Mouse (Mus musculus) forebrain, embryonic 11.5 days (tissue): ENCODE results near the gene Ache. TPM values are rescaled to one million over a fixed set of nuclear protein-coding genes. Genes with fewer than 3 reads are reported as not detected.

Experiments
- ATAC-seq: fragments of 200-750 bp; cut with Nextera tagmentation; replicated peaks from 2 replicates; pipeline ENCODE4 v1.8.0; 2017; ENCODE audit warnings: moderate TSS enrichment; ENCODE audit not compliant: low FRiP score
- DNase-seq: peaks from one replicate; pipeline ENCODE4 v3.0.0-alpha.2; 2017; ENCODE audit warnings: low spot score
- H3K27ac ChIP-seq: fragments of 300-500 bp; sonication (generic); 2 replicates; pipeline ENCODE4 v1.5.1; 2014; ENCODE audit warnings: low read depth, low read length
- H3K27me3 ChIP-seq: fragments of 300-500 bp; sonication (generic); 2 replicates; pipeline ENCODE4 v1.6.1; 2014; ENCODE audit warnings: mild to moderate bottlenecking, low read length, mixed read lengths; ENCODE audit not compliant: control insufficient read depth, insufficient read depth
- H3K36me3 ChIP-seq: fragments of 300-500 bp; sonication (generic); 2 replicates; pipeline ENCODE4 v1.6.1; 2014; ENCODE audit warnings: mild to moderate bottlenecking, low read length, moderate library complexity, mixed read lengths; ENCODE audit not compliant: control insufficient read depth, insufficient read depth
- H3K4me1 ChIP-seq: fragments of 300-500 bp; sonication (generic); replicated peaks from 2 replicates; pipeline ENCODE4 v1.6.1; 2014; ENCODE audit warnings: low read length, mixed read lengths; ENCODE audit not compliant: control insufficient read depth, insufficient read depth
- H3K4me2 ChIP-seq: fragments of 300-500 bp; sonication (generic); 2 replicates; pipeline ENCODE4 v1.6.1; 2014; ENCODE audit warnings: low read depth, mild to moderate bottlenecking, low read length, moderate library complexity, mixed read lengths; ENCODE audit not compliant: severe bottlenecking
- H3K4me3 ChIP-seq: fragments of 300-500 bp; sonication (generic); 2 replicates; pipeline ENCODE4 v1.5.1; 2014; ENCODE audit warnings: low read depth, low read length
- H3K9ac ChIP-seq: fragments of 300-500 bp; sonication (generic); 2 replicates; pipeline ENCODE4 v1.6.1; 2014; ENCODE audit warnings: low read length
- H3K9me3 ChIP-seq: fragments of 300-500 bp; sonication (generic); 2 replicates; pipeline ENCODE4 v1.6.1; 2016; ENCODE audit warnings: low read length, mixed read lengths; ENCODE audit not compliant: control insufficient read depth
- WGBS: fragments of 180-500 bp; shearing (Covaris S2); extraction: QIAGEN DNeasy Blood & Tissue Kit; methylation state at CpG from one replicate; pipeline ENCODE4 v1.1.7; 2014; 5-methylcytosine and 5-hydroxymethylcytosine counted together
- polyA plus RNA-seq: library from polyadenylated mRNA; unstranded; fragments of >200 nt; fragmentation: Nextera tagmentation; extraction: Ambion mirVana; gene quantifications from 2 replicates; pipeline ENCODE4 v1.2.1, GENCODE M21; 2014

Gene Ache
- polyA plus RNA-seq, 1 experiment from 2014 or later, result 3.0 TPM

DNA sequence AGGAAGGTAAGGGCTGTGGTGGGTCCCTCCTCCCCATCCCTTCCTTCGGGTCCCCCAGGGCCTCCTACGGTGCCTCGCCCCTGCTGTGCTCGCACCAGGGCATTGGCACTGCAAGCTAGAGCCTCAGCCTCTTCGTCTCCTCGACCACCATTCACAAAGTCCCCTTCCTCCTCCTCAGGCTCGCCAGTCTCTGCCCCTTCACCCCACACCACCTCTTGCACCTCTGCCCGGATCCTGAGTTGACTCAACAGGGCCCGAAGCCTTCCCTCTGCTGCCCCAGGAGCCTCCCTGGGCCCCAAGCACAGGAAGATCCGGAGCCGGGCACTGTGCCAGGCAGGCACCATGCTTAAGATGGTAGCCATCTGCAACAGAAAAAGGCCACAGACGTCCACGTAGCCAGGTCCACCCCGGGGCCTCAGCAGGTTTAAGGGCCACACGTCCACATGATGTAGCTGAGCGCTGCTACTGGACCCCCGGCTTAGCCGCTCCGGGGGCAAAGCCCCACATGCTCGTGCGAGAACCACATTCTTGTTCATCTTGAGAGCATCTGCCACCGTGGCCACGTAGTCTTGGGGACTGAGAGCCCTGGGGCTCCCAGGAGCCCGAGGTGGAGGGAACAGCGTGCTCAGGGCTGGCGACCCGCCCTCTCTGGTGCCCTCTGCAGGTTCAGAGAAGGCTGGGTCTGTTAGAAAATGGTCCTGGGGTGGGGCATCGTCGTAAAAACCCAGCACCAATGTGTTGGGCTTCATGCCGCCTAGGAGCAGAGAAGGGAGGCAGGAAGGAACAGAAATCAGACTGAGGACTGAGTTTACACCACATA, 28.0 kb downstream of the Ache start:
- Histone ChIP-seq H3K9me3 (no peaks in the 10 kb centered on the region), H3K4me3 (no peak overlapping the region), H3K4me1 (peaks cover 19% of the 10 kb centered on the region), H3K9ac (peak overlapping the region; percentile 87; the same call in 1 of the 2 replicates), H3K4me2 (0 out of 2 replicates have a peak overlapping the region, but pooled peaks have one; percentile 89), H3K27me3 (no peaks in the 10 kb centered on the region), H3K27ac (no peak overlapping the region), H3K36me3 (no peaks in the 10 kb centered on the region; the same call in 1 of the 2 replicates)
- ATAC-seq (peak; percentile 4; the same call in 1 of the 2 replicates), DNase-seq (peak; percentile 67)
- WGBS, result 42% methylated on average over 30 of the region's 30 CpGs

DNA sequence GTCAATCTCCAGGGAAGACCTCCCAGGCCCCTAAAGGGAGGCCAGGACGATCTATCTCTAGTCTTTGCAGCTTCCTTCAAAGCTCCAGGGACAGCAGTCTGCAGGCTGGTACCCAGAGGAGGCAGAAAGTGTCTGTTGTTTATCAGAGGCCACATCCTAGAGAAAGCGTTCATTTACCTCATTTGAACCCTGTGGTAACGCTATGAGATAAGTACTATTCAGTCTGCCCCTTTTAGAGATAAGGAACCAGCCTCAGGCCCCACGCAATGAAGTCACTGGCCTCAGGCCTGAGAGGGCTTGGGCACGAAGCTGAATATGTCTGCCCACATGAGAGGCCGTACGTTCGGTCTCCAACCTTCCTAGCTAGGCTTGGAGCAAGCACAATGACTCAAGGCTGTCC, 30.0 kb downstream of the Ache start:
- Histone ChIP-seq H3K27ac (no peak overlapping the region), H3K9me3 (no peaks in the 10 kb centered on the region), H3K9ac (no peak overlapping the region), H3K4me2 (no peak overlapping the region), H3K27me3 (no peaks in the 10 kb centered on the region), H3K4me1 (peaks cover 19% of the 10 kb centered on the region), H3K4me3 (no peak overlapping the region), H3K36me3 (peaks cover 2% of the 10 kb centered on the region; the same call in 1 of the 2 replicates)
- WGBS, result 93% methylated on average over 8 of the region's 8 CpGs
- DNase-seq (no peak), ATAC-seq (no peak)

DNA sequence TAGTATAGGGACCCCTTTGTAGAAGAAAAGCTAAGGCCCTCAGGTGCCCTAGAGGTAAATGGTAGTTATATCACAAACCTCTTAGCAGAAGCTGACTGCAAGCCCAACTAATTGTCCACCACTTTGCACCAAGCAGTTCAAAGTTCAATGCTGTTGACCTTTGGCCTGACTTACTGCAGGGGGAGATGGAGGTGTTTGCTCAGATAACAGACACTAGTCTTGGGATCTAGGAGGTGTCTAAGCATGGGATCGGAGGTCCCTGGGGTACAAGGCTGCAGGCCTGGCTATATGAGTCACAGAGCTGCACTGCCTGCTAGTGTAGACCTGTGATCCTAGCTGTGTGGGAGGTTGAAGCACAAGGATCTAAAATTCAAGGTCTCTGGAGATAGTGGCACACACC, 31.3 kb downstream of the Ache start:
- peaks cover 10% of the 10 kb centered on the region for H3K4me1 ChIP-seq
- 77% methylated on average over 1 of the region's 1 CpGs for WGBS
- no peaks in the 10 kb centered on the region for H3K9me3 ChIP-seq
- ATAC-seq (no peak), DNase-seq (no peak)
- H3K4me2 ChIP-seq, result no peak overlapping the region
- peaks cover 2% of the 10 kb centered on the region; the same call in 1 of the 2 replicates for H3K36me3 ChIP-seq
- H3K27me3 ChIP-seq, result no peaks in the 10 kb centered on the region
- H3K4me3 ChIP-seq, result no peak overlapping the region
- H3K9ac ChIP-seq, result no peak overlapping the region
- no peak overlapping the region for H3K27ac ChIP-seq

DNA sequence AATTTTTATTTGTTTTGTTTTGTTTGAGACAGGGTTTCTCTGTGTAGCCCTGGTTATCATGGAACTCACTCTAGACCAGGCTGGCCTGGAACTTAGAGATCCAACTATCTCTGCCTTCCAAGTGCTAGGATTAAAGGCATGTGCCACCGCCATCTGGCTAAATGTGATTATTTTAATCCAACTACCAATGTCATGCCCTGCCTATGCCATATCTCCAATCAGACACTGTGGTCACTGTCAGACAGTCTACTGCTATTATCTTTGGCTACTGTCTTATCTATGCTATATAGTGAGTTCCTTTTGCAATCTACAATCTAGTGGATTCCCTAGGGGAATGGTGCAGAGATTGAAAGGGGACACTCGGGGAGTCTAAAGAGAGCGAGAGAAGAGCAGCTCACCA, 33.7 kb downstream of the Ache start:
- Histone ChIP-seq H3K27me3 (no peaks in the 10 kb centered on the region), H3K4me3 (no peak overlapping the region), H3K27ac (no peak overlapping the region), H3K4me2 (no peak overlapping the region), H3K9ac (no peak overlapping the region), H3K4me1 (no peaks in the 10 kb centered on the region), H3K9me3 (no peaks in the 10 kb centered on the region), H3K36me3 (peaks cover 2% of the 10 kb centered on the region; the same call in 1 of the 2 replicates)
- DNase-seq (no peak), ATAC-seq (no peak)
- 96% methylated on average over 3 of the region's 3 CpGs for WGBS

DNA sequence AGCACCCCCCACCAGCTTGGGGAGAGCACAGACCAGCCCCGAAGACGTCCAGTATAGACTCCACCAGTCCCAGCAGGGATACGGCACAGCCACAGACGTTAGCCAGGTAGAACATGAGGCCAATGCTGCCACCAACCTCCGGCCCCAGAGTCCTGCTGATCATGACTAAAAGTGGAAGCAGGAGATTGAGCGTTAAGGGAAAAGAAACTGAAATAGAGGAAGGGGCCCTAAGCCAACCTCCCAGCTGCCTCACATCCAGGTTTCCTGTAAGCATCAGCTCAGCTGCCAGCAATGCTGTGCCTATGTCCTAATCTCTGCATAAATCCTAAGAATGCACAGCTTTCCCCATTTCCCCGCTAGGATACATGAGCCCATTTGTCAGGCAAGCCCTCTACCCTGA, 43.6 kb downstream of the Ache start:
- Histone ChIP-seq H3K4me1 (0 out of 2 replicates have a peak, but pooled peaks cover 2% of the 10 kb centered on the region), H3K4me3 (no peak overlapping the region), H3K27ac (no peak overlapping the region), H3K4me2 (no peak overlapping the region), H3K9ac (no peak overlapping the region), H3K36me3 (no peaks in the 10 kb centered on the region), H3K9me3 (no peaks in the 10 kb centered on the region), H3K27me3 (no peaks in the 10 kb centered on the region)
- ATAC-seq, result no peak
- 86% methylated on average over 7 of the region's 7 CpGs for WGBS
- no peak for DNase-seq

DNA sequence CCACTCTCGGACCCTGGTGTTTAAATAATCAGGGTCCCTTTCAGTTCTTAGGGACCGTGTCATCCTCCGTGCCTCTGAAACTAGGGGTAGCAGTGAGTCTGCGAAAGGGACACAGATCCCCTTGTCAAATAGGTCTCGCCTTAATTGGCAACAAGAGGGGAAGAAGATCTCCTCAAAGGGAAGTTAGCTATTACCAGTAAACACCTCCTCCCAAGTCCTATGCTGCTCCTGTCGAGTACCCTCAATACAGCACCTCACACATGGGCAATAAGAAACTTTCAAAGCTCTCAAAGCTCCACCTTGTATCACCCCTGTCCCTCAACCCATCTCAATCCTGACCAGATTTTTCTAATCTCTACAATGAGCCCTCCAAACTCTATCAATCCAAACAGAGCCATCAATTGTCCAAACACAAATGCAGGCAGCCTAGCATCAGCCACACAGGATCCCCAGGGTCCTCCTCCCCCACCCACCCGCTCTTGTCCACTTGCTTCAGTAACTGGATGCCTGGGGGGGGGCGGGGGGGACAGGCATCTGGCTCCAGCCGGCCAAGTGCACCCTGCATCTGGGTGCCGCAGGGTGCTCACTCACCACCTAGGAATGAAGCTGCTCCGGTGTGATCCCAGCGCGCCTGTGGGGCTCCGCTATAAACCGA, 45.7 kb downstream of the Ache start:
- Histone ChIP-seq H3K4me3 (peak overlapping the region; percentile 61), H3K4me1 (peaks cover 2% of the 10 kb centered on the region; the same call in 1 of the 2 replicates), H3K27ac (0 out of 2 replicates have a peak overlapping the region, but pooled peaks have one; percentile 37), H3K4me2 (peak overlapping the region; percentile 96), H3K9me3 (no peaks in the 10 kb centered on the region), H3K36me3 (no peaks in the 10 kb centered on the region), H3K9ac (peak overlapping the region; percentile 80), H3K27me3 (no peaks in the 10 kb centered on the region)
- peak; percentile 29; the same call in 1 of the 2 replicates for ATAC-seq
- WGBS, result 19% methylated on average over 15 of the region's 15 CpGs
- DNase-seq, result no peak

DNA sequence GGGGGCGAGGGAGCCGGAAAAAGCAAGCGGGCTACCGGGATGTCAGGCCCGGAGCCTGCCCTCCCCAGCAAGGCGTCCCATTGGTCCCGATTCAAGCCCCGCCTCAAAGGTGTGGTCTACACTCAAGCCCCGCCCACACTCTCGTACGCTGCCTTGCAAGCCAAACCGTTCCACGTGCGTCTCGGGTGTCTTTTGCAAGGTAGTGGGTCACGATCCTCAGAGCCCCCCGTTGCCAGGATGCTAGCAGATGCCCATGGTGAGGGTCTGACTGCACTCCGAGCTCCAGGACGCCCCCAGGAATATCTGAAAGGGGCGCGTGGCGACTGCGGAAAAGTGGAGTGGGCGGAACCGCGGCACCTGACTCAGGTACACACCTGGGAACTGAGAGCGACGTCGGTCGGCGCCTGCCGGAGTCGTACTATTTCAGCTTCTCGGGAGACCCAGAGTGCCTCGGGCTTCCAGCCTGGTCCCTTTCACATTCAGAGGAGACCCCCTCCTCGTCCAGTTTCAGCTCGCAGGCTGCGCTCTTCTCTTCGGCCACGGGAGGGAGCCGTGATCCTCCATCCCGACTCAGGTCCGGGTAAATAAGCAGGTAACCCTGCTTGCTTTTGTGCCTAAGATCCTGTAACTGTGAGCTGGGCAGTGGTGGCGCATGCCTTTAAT, 46.3 kb downstream of the Ache start, which contains the start of gene Slc12a9:
Slc12a9 (minus strand) TSS at position 86 of the 663 bp plus-strand sequence.
- peak within 1 kb of the TSS; percentile 61 for H3K4me3 ChIP-seq
- no peaks in the 10 kb centered on the region for H3K36me3 ChIP-seq
- H3K9me3 ChIP-seq, result no peaks in the 10 kb centered on the region
- peak within 1 kb of the TSS; percentile 80 for H3K9ac ChIP-seq
- DNase-seq (peak; percentile 94), ATAC-seq (peak; percentile 94)
- H3K4me1 ChIP-seq, result peaks cover 2% of the 10 kb centered on the region; the same call in 1 of the 2 replicates
- 0 out of 2 replicates have a peak within 1 kb of the TSS, but pooled peaks have one; percentile 37 for H3K27ac ChIP-seq
- peak within 1 kb of the TSS; percentile 96 for H3K4me2 ChIP-seq
- H3K27me3 ChIP-seq, result no peaks in the 10 kb centered on the region
- WGBS, result under 1% methylated on average over 44 of the region's 44 CpGs

DNA sequence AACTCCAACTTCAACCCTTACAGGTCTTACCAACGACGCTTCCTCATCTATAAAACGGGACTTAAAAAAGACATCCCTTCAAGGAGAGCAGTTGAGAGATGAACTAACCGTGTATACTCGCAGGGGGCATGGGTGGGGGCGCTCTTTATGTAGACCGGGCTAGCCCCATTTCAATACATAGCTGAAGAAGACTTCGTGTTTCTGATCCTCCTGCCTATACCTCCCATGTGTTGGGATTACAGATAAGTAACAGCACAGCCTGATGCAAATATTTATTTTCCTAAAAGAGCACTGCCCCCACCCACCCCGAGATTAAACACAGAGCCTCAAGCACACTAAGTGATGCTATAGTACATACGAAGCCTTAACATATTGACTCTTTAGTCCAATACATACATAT, 47.0 kb downstream of the Ache start:
- Histone ChIP-seq H3K27me3 (no peaks in the 10 kb centered on the region), H3K36me3 (no peaks in the 10 kb centered on the region), H3K9me3 (no peaks in the 10 kb centered on the region), H3K4me2 (no peak overlapping the region), H3K27ac (no peak overlapping the region), H3K4me1 (peaks cover 6% of the 10 kb centered on the region), H3K9ac (no peak overlapping the region), H3K4me3 (no peak overlapping the region)
- no peak for DNase-seq
- ATAC-seq, result no peak
- 68% methylated on average over 10 of the region's 10 CpGs for WGBS
